Mouse (Mus musculus) testis, adult 2 months (tissue): ENCODE results near the gene Foxj3. TPM values are rescaled to one million over a fixed set of nuclear protein-coding genes. Genes with fewer than 3 reads are reported as not detected.

Experiments
- H3K27ac ChIP-seq: fragments of 200-500 bp; 2 replicates; pipeline ENCODE4 v1.5.1; 2012; ENCODE audit warnings: low read depth, low read length; ENCODE audit not compliant: control insufficient read depth, insufficient read depth
- H3K27me3 ChIP-seq: fragments of 200-500 bp; 2 replicates; pipeline ENCODE4 v1.6.1; 2012; ENCODE audit warnings: mild to moderate bottlenecking, low read length, moderate library complexity; ENCODE audit not compliant: control insufficient read depth, insufficient read depth
- H3K36me3 ChIP-seq: fragments of 200-500 bp; 2 replicates; pipeline ENCODE4 v1.6.1; 2012; ENCODE audit warnings: mild to moderate bottlenecking, low read length; ENCODE audit not compliant: control insufficient read depth, insufficient read depth
- H3K4me1 ChIP-seq: fragments of 200-500 bp; 2 replicates; pipeline ENCODE4 v1.6.1; 2012; ENCODE audit warnings: low read length; ENCODE audit not compliant: control insufficient read depth, insufficient read depth
- H3K4me3 ChIP-seq: fragments of 200-500 bp; 2 replicates; pipeline ENCODE4 v1.5.1; 2012; ENCODE audit warnings: low read depth, mild to moderate bottlenecking, low read length, moderate library complexity, mixed read lengths; ENCODE audit not compliant: control insufficient read depth
- CTCF ChIP-seq: fragments of 200-500 bp; IDR thresholded peaks from 2 replicates; pipeline ENCODE4 v1.5.1; 2012; ENCODE audit warnings: low read depth, mild to moderate bottlenecking, inconsistent platforms, low read length, moderate library complexity; ENCODE audit not compliant: control insufficient read depth, insufficient read depth, insufficient replicate concordance
- POLR2A ChIP-seq: fragments of 200-500 bp; IDR thresholded peaks from 2 replicates; pipeline ENCODE4 v1.6.1; 2012; ENCODE audit warnings: low read depth, mild to moderate bottlenecking, inconsistent platforms, low read length, moderate library complexity; ENCODE audit not compliant: control insufficient read depth
- polyA plus RNA-seq: library from polyadenylated mRNA; depleted of rRNA; stranded (reverse); fragments of >200 nt; gene quantifications from 2 replicates; pipeline ENCODE4 v1.2.3, GENCODE M21; 2012

Foxj3 gene
- polyA plus RNA-seq, 1 experiment: 8.8 TPM

- Histone ChIP-seq H3K4me3 (no peak overlapping the region), H3K27ac (no peak overlapping the region), H3K4me1 (no peaks in the 10 kb centered on the region), H3K27me3 (no peaks in the 10 kb centered on the region), H3K36me3 (no peaks in the 10 kb centered on the region)
- TF ChIP-seq POLR2A (no peak), CTCF (no peak)
Measured at GRCm38 (mm10) chr4:119662151-119662550, 125.3 kb downstream of the Foxj3 start.

DNA sequence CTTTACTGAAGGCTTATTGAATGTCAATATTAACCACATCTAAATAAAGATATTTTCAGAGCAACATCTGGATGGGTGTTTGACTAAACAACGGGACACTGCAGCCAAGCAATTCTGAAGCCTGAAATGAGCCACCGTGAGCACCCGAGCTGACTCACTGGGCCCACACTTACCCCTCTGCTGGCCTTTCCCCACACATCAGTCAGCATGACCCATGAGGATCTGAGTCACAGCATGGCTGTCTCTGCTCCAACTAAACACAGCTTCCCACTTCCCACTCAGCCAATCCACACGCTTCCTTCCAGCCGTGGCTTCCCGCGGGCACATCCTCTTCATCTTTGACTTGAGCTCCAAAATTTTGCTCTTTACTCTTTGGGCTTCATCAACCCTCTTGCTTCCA, 126.2 kb downstream of the Foxj3 start:
- TF ChIP-seq POLR2A (no peak), CTCF (no peak)
- Histone ChIP-seq H3K27me3 (no peaks in the 10 kb centered on the region), H3K4me1 (no peaks in the 10 kb centered on the region), H3K4me3 (no peak overlapping the region), H3K27ac (no peak overlapping the region), H3K36me3 (no peaks in the 10 kb centered on the region)

- Histone ChIP-seq H3K4me1 (no peaks in the 10 kb centered on the region), H3K36me3 (no peaks in the 10 kb centered on the region), H3K27ac (no peak overlapping the region), H3K4me3 (no peak overlapping the region), H3K27me3 (no peaks in the 10 kb centered on the region)
- TF ChIP-seq POLR2A (no peak), CTCF (no peak)
Measured at GRCm38 (mm10) chr4:119663409-119664095, 126.7 kb downstream of the Foxj3 start.

DNA sequence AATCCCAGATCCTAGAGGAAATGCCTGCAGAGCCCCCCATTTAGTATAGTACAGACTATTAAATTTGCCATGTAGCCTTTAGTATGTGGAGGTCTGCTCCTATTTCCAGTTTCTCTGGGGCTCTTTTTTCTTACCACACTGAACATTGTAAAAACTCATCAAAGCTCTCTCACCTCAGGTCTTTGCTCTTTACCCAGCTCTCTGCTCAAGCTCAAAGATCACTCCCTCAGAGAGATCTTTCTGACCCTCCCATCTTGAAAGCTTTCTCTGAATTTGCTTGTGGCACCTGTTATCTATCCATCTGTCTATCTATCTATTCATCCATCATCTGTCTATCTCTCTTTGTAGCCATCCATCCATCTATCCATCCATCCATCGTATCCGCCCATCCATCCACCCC, 128.4 kb downstream of the Foxj3 start:
- Histone ChIP-seq H3K4me3 (no peak overlapping the region), H3K27me3 (no peaks in the 10 kb centered on the region), H3K36me3 (no peaks in the 10 kb centered on the region), H3K27ac (no peak overlapping the region), H3K4me1 (no peaks in the 10 kb centered on the region)
- no peak for TF ChIP-seq CTCF
- TF ChIP-seq POLR2A: no peak

DNA sequence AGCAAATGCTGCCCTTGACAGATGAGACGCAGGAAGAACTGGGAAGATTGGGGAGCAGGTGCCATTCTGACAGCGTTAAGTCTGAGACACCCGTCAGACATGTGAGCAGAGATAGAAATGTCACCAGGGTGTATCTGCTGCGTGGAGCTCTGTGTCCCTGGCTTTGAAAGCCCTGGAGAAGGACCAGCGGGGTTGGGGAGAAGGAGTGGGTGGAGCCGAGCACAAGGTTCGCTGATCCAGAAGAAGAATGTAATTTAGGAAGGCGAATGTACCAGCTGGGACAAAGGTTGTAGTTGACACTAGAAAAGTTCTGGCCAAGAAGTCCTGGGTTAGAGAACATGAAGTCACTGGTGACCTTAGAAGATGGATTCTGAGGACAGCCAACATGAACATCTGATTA, 129.3 kb downstream of the Foxj3 start:
- H3K4me3 ChIP-seq: no peak overlapping the region

DNA sequence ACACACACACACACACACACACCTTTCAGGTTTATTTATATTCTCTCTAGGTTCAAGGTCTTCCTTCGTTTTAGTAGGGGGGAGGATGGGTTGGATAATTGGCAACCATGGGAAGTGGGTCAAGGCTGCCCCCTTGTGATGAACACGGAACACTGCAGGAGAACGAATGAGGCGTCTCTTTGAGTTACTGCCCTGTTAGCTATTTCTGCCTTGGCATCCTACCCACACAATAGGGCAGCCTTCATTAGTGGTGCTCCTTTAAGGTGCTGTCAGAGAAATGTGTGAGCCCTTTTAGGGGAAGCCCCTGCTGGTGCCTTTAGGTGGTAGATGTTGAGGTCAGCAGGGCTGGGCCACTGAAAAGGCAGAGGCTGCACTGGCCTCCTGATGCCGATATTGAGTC, 130.7 kb downstream of the Foxj3 start:
- Histone ChIP-seq H3K27me3 (no peaks in the 10 kb centered on the region), H3K4me3 (peak overlapping the region; percentile 59)

More for the DNA sequence above, 129.3 kb downstream of the Foxj3 start:
- no peaks in the 10 kb centered on the region for H3K36me3 ChIP-seq
- H3K27me3 ChIP-seq: no peaks in the 10 kb centered on the region
- no peaks in the 10 kb centered on the region for H3K4me1 ChIP-seq
- H3K27ac ChIP-seq: peak overlapping the region; percentile 45; the same call in 1 of the 2 replicates
- no peak for TF ChIP-seq POLR2A
- TF ChIP-seq CTCF: no peak

DNA sequence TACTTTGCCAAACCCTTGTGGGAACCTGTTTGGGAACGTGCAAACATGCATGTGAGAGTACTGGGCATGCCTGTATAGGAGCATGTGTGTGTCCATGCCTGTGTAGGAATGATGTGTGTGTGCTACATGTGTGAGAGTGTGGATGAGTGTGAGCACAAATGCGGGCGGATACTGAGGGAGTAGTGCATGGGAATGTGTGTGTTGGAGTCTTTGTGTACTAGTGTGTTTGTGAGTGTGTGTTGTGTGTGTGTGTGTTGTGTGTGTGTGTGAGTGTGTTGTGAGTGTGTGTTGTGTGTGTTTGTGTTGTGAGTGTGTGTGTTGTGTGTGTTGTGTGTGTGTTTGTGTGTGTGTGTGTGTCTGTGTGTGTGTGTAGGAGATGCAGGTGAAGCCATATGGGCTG, 131.4 kb downstream of the Foxj3 start:
- Histone ChIP-seq H3K4me1 (no peaks in the 10 kb centered on the region), H3K36me3 (no peaks in the 10 kb centered on the region), H3K27ac (no peak overlapping the region), H3K4me3 (no peak overlapping the region; the same call in 1 of the 2 replicates), H3K27me3 (no peaks in the 10 kb centered on the region)
- TF ChIP-seq CTCF (no peak), POLR2A (no peak)

More for the DNA sequence above, 130.7 kb downstream of the Foxj3 start:
- Histone ChIP-seq H3K27ac (no peak overlapping the region), H3K36me3 (no peaks in the 10 kb centered on the region), H3K4me1 (no peaks in the 10 kb centered on the region)
- TF ChIP-seq POLR2A: no peak
- TF ChIP-seq CTCF: peak; percentile 82; the same call in 1 of the 2 replicates
